Mouse (Mus musculus) midbrain, embryonic 10.5 days (tissue): ENCODE measurements at regions not wholly inside any gene's neighbourhood (a gene's known extent, or its start where the extent isn't known, plus 50 kb on each side); places are given as distances from the start of the nearest gene placed in this dataset.

Source experiments
- DNase-seq: peaks from one replicate; pipeline ENCODE4 v3.0.0-alpha.2; 2017; ENCODE audit warnings: low spot score
- H3K27ac ChIP-seq: fragments of 300-500 bp; sonication (generic); replicated peaks from 2 replicates; pipeline ENCODE4 v1.5.1; 2016; ENCODE audit warnings: mild to moderate bottlenecking
- H3K27me3 ChIP-seq: fragments of 300-500 bp; sonication (generic); 2 replicates; pipeline ENCODE4 v1.6.1; 2016; ENCODE audit warnings: low read depth, mild to moderate bottlenecking; ENCODE audit not compliant: poor library complexity, severe bottlenecking
- H3K36me3 ChIP-seq: fragments of 300-500 bp; sonication (generic); 2 replicates; pipeline ENCODE4 v1.6.1; 2016; ENCODE audit warnings: mild to moderate bottlenecking, moderate library complexity
- H3K4me1 ChIP-seq: fragments of 300-500 bp; sonication (generic); 2 replicates; pipeline ENCODE4 v1.6.1; 2016
- H3K4me3 ChIP-seq: fragments of 300-500 bp; sonication (generic); 2 replicates; pipeline ENCODE4 v1.5.1; 2016; ENCODE audit warnings: mild to moderate bottlenecking, moderate library complexity
- H3K9me3 ChIP-seq: fragments of 300-500 bp; sonication (generic); replicated peaks from 2 replicates; pipeline ENCODE4 v1.6.1; 2016; ENCODE audit warnings: mild to moderate bottlenecking
- WGBS: fragments of 180-500 bp; shearing (Covaris S2); methylation state at CpG from one replicate; pipeline ENCODE4 v1.1.7; 2016; 5-methylcytosine and 5-hydroxymethylcytosine counted together

GRCm38 (mm10) chr13:31290630-31291029, 265.3 kb upstream of the Foxq1 start:
- Histone ChIP-seq H3K27me3 (no peaks in the 10 kb centered on the region), H3K4me3 (no peak overlapping the region), H3K4me1 (no peaks in the 10 kb centered on the region), H3K27ac (no peak overlapping the region), H3K36me3 (no peaks in the 10 kb centered on the region), H3K9me3 (no peaks in the 10 kb centered on the region)
- DNase-seq, result no peak
- WGBS, result 89% methylated on average over 7 of the region's 7 CpGs

GRCm38 (mm10) chr13:31292584-31293387, 263.1 kb upstream of the Foxq1 start:
- no peak for DNase-seq

GRCm38 (mm10) chr13:31294011-31294410, 261.9 kb upstream of the Foxq1 start:
- H3K9me3 ChIP-seq, result no peaks in the 10 kb centered on the region
- no peak for DNase-seq
- H3K27me3 ChIP-seq, result no peaks in the 10 kb centered on the region
- H3K36me3 ChIP-seq, result no peaks in the 10 kb centered on the region
- no peak overlapping the region for H3K27ac ChIP-seq
- 93% methylated on average over 7 of the region's 7 CpGs for WGBS
- H3K4me1 ChIP-seq, result no peaks in the 10 kb centered on the region
- H3K4me3 ChIP-seq, result no peak overlapping the region

More at GRCm38 (mm10) chr13:31292584-31293387, 263.1 kb upstream of the Foxq1 start:
- H3K9me3 ChIP-seq, result no peaks in the 10 kb centered on the region
- H3K27me3 ChIP-seq, result no peaks in the 10 kb centered on the region
- no peaks in the 10 kb centered on the region for H3K4me1 ChIP-seq
- WGBS, result 86% methylated on average over 13 of the region's 13 CpGs
- H3K36me3 ChIP-seq, result no peaks in the 10 kb centered on the region
- no peak overlapping the region for H3K27ac ChIP-seq
- H3K4me3 ChIP-seq, result no peak overlapping the region

GRCm38 (mm10) chr13:31303194-31303593, 252.7 kb upstream of the Foxq1 start:
- no peak for DNase-seq
- WGBS, result 84% methylated on average over 5 of the region's 5 CpGs
- no peak overlapping the region for H3K4me3 ChIP-seq
- H3K27ac ChIP-seq, result no peak overlapping the region
- no peaks in the 10 kb centered on the region for H3K27me3 ChIP-seq
- no peaks in the 10 kb centered on the region for H3K36me3 ChIP-seq
- no peaks in the 10 kb centered on the region for H3K9me3 ChIP-seq
- H3K4me1 ChIP-seq, result no peaks in the 10 kb centered on the region

- no peak for DNase-seq
- Histone ChIP-seq H3K36me3 (no peaks in the 10 kb centered on the region), H3K9me3 (no peaks in the 10 kb centered on the region), H3K27me3 (no peaks in the 10 kb centered on the region), H3K4me3 (no peak overlapping the region), H3K4me1 (no peaks in the 10 kb centered on the region), H3K27ac (no peak overlapping the region)
- 90% methylated on average over 5 of the region's 5 CpGs for WGBS
These were observed 251.6 kb upstream of the Foxq1 start for GRCm38 (mm10) chr13:31304286-31304865.

GRCm38 (mm10) chr13:31309083-31309621, 246.8 kb upstream of the Foxq1 start:
- Histone ChIP-seq H3K4me1 (no peaks in the 10 kb centered on the region), H3K27me3 (no peaks in the 10 kb centered on the region), H3K9me3 (no peaks in the 10 kb centered on the region), H3K27ac (no peak overlapping the region), H3K36me3 (no peaks in the 10 kb centered on the region), H3K4me3 (no peak overlapping the region)
- 68% methylated on average over 6 of the region's 6 CpGs for WGBS
- no peak for DNase-seq

GRCm38 (mm10) chr13:31312772-31313171, 243.2 kb upstream of the Foxq1 start:
- DNase-seq, result no peak
- no peaks in the 10 kb centered on the region for H3K36me3 ChIP-seq
- H3K4me1 ChIP-seq, result no peaks in the 10 kb centered on the region
- no peak overlapping the region for H3K4me3 ChIP-seq
- H3K27me3 ChIP-seq, result no peaks in the 10 kb centered on the region
- H3K27ac ChIP-seq, result no peak overlapping the region
- WGBS, result 73% methylated on average over 7 of the region's 7 CpGs
- no peaks in the 10 kb centered on the region for H3K9me3 ChIP-seq

GRCm38 (mm10) chr13:31313821-31314220, 242.1 kb upstream of the Foxq1 start:
- Histone ChIP-seq H3K27ac (no peak overlapping the region), H3K36me3 (no peaks in the 10 kb centered on the region), H3K4me3 (no peak overlapping the region), H3K9me3 (no peaks in the 10 kb centered on the region), H3K27me3 (no peaks in the 10 kb centered on the region), H3K4me1 (no peaks in the 10 kb centered on the region)
- DNase-seq, result no peak
- WGBS, result 67% methylated on average over 5 of the region's 5 CpGs

GRCm38 (mm10) chr13:31317066-31317465, 238.9 kb upstream of the Foxq1 start:
- Histone ChIP-seq H3K9me3 (no peaks in the 10 kb centered on the region), H3K36me3 (no peaks in the 10 kb centered on the region), H3K27ac (no peak overlapping the region), H3K4me3 (no peak overlapping the region), H3K27me3 (no peaks in the 10 kb centered on the region), H3K4me1 (no peaks in the 10 kb centered on the region)
- no peak for DNase-seq
- WGBS, result 84% methylated on average over 8 of the region's 8 CpGs

- Histone ChIP-seq H3K36me3 (no peaks in the 10 kb centered on the region), H3K4me3 (no peak overlapping the region), H3K27ac (no peak overlapping the region), H3K27me3 (no peaks in the 10 kb centered on the region), H3K4me1 (no peaks in the 10 kb centered on the region), H3K9me3 (no peaks in the 10 kb centered on the region)
- WGBS, result 100% methylated on average over 2 of the region's 2 CpGs
- no peak for DNase-seq
These were observed 237.9 kb upstream of the Foxq1 start for GRCm38 (mm10) chr13:31318008-31318407.

GRCm38 (mm10) chr13:31321411-31321810, 234.5 kb upstream of the Foxq1 start:
- WGBS, result 83% methylated on average over 2 of the region's 2 CpGs

GRCm38 (mm10) chr13:31326269-31326851, 229.6 kb upstream of the Foxq1 start:
- Histone ChIP-seq H3K36me3 (no peaks in the 10 kb centered on the region), H3K9me3 (no peaks in the 10 kb centered on the region), H3K27ac (no peak overlapping the region), H3K4me1 (no peaks in the 10 kb centered on the region), H3K27me3 (no peaks in the 10 kb centered on the region), H3K4me3 (no peak overlapping the region)
- WGBS, result 87% methylated on average over 12 of the region's 12 CpGs
- no peak for DNase-seq

More at GRCm38 (mm10) chr13:31321411-31321810, 234.5 kb upstream of the Foxq1 start:
- no peak overlapping the region for H3K4me3 ChIP-seq
- DNase-seq, result no peak
- H3K27me3 ChIP-seq, result no peaks in the 10 kb centered on the region
- H3K4me1 ChIP-seq, result no peaks in the 10 kb centered on the region
- H3K9me3 ChIP-seq, result no peaks in the 10 kb centered on the region
- no peak overlapping the region for H3K27ac ChIP-seq
- H3K36me3 ChIP-seq, result no peaks in the 10 kb centered on the region

- WGBS, result 89% methylated on average over 7 of the region's 7 CpGs
- DNase-seq, result no peak
- no peaks in the 10 kb centered on the region for H3K36me3 ChIP-seq
These were observed 228.4 kb upstream of the Foxq1 start for GRCm38 (mm10) chr13:31327511-31327951.

More at GRCm38 (mm10) chr13:31327511-31327951, 228.4 kb upstream of the Foxq1 start:
- H3K9me3 ChIP-seq, result no peaks in the 10 kb centered on the region
- H3K27me3 ChIP-seq, result no peaks in the 10 kb centered on the region
- no peak overlapping the region for H3K4me3 ChIP-seq
- H3K27ac ChIP-seq, result no peak overlapping the region
- H3K4me1 ChIP-seq, result no peaks in the 10 kb centered on the region
